Mouse (Mus musculus) stomach, postnatal 0 days (tissue): ENCODE measurements around the gene Slc15a2. TPM values are rescaled to one million over a fixed set of nuclear protein-coding genes. Genes with fewer than 3 reads are reported as not detected.

ENCODE experiments used
- ATAC-seq: fragments of 200-750 bp; cut with Nextera tagmentation; 2 replicates; pipeline ENCODE4 v1.8.0; 2017; ENCODE audit not compliant: low FRiP score, low TSS enrichment
- DNase-seq: peaks from one replicate; pipeline ENCODE4 v3.0.0-alpha.2; 2016; ENCODE audit warnings: low spot score
- H3K27ac ChIP-seq: fragments of 300-500 bp; sonication (generic); replicated peaks from 2 replicates; pipeline ENCODE4 v1.5.1; 2014; ENCODE audit warnings: mild to moderate bottlenecking, control low read depth
- H3K27me3 ChIP-seq: fragments of 300-500 bp; sonication (generic); 2 replicates; pipeline ENCODE4 v1.6.1; 2014; ENCODE audit warnings: low read length; ENCODE audit not compliant: control insufficient read depth, insufficient read depth
- H3K36me3 ChIP-seq: fragments of 300-500 bp; sonication (generic); 2 replicates; pipeline ENCODE4 v1.6.1; 2014; ENCODE audit warnings: low read length, mixed read lengths; ENCODE audit not compliant: control insufficient read depth, insufficient read depth
- H3K4me1 ChIP-seq: fragments of 300-500 bp; sonication (generic); replicated peaks from 2 replicates; pipeline ENCODE4 v1.6.1; 2014; ENCODE audit warnings: antibody characterized with exemption; ENCODE audit not compliant: control insufficient read depth, insufficient read depth
- H3K4me2 ChIP-seq: fragments of 300-500 bp; sonication (generic); replicated peaks from 2 replicates; pipeline ENCODE4 v1.6.1; 2014; ENCODE audit warnings: low read depth, mild to moderate bottlenecking, control low read depth, moderate library complexity
- H3K4me3 ChIP-seq: fragments of 300-500 bp; sonication (generic); 2 replicates; pipeline ENCODE4 v1.5.1; 2014; ENCODE audit warnings: low read depth, low read length, control low read depth
- H3K9ac ChIP-seq: fragments of 300-500 bp; sonication (generic); 2 replicates; pipeline ENCODE4 v1.6.1; 2014; ENCODE audit warnings: mild to moderate bottlenecking, low read length, control low read depth, mixed read lengths
- H3K9me3 ChIP-seq: fragments of 300-500 bp; sonication (generic); 2 replicates; pipeline ENCODE4 v1.6.1; 2016; ENCODE audit warnings: low read length; ENCODE audit not compliant: control insufficient read depth
- CTCF ChIP-seq: IDR thresholded peaks from 2 replicates; pipeline ENCODE4 v1.5.1; 2016; ENCODE audit warnings: antibody characterized with exemption, low read depth, mild to moderate bottlenecking, moderate library complexity
- EP300 ChIP-seq: optimal IDR thresholded peaks from 2 replicates; pipeline ENCODE3; 2016; ENCODE audit warnings: antibody characterized with exemption
- WGBS: fragments of 180-500 bp; shearing (Covaris S2); extraction: QIAGEN DNeasy Blood & Tissue Kit; methylation state at CpG from one replicate; pipeline ENCODE4 v1.1.7; 2014; 5-methylcytosine and 5-hydroxymethylcytosine counted together
- polyA plus RNA-seq: library from polyadenylated mRNA; unstranded; fragments of >200 nt; fragmentation: Nextera tagmentation; extraction: Ambion mirVana; gene quantifications from 2 replicates; pipeline ENCODE4 v1.2.1, GENCODE M21; 2015

The Slc15a2 gene
- polyA plus RNA-seq: 1.6 and 2.4 TPM in 2 replicates

- no peak within 1 kb of the TSS for H3K9ac ChIP-seq
- no peaks in the 10 kb centered on the region for H3K27me3 ChIP-seq
- H3K4me2 ChIP-seq: peak within 1 kb of the TSS; percentile 31
- DNase-seq (peak; percentile 20), ATAC-seq (no peak)
- no peaks in the 10 kb centered on the region for H3K9me3 ChIP-seq
- H3K27ac ChIP-seq: no peak within 1 kb of the TSS
- no peaks in the 10 kb centered on the region for H3K4me1 ChIP-seq
- no peak within 1 kb of the TSS for H3K4me3 ChIP-seq
- no peaks in the 10 kb centered on the region for H3K36me3 ChIP-seq
- TF ChIP-seq CTCF (no peak), EP300 (no peak)
- 39% methylated on average over 10 of the region's 10 CpGs for WGBS
These were observed at the start of gene Slc15a2 for GRCm38 (mm10) chr16:36784594-36785313. Gene Slc15a2, minus strand, starts transcription at chr16:36784962.

GRCm38 (mm10) chr16:36828820-36829219, 44.1 kb upstream of the Slc15a2 start:
- Histone ChIP-seq H3K9ac (peak overlapping the region; percentile 88), H3K4me2 (peak overlapping the region; percentile 80), H3K27ac (peak overlapping the region; percentile 65; the same call in 1 of the 2 replicates), H3K4me1 (no peaks in the 10 kb centered on the region), H3K36me3 (no peaks in the 10 kb centered on the region), H3K9me3 (no peaks in the 10 kb centered on the region), H3K27me3 (no peaks in the 10 kb centered on the region), H3K4me3 (peak overlapping the region; percentile 89)
- WGBS: 7% methylated on average over 11 of the region's 11 CpGs
- ATAC-seq: no peak
- DNase-seq: no peak
- TF ChIP-seq CTCF (no peak), EP300 (no peak)

GRCm38 (mm10) chr16:36828054-36828786, 43.5 kb upstream of the Slc15a2 start, which contains the start of gene Iqcb1:
Gene Iqcb1, plus strand, starts transcription at chr16:36828385.
- H3K4me3 ChIP-seq: peak within 1 kb of the TSS; percentile 89
- H3K27ac ChIP-seq: peak within 1 kb of the TSS; percentile 65
- peak within 1 kb of the TSS; percentile 80 for H3K4me2 ChIP-seq
- H3K4me1 ChIP-seq: no peaks in the 10 kb centered on the region
- WGBS: under 1% methylated on average over 60 of the region's 64 CpGs
- H3K27me3 ChIP-seq: no peaks in the 10 kb centered on the region
- TF ChIP-seq EP300: no peak
- no peak for TF ChIP-seq CTCF
- H3K36me3 ChIP-seq: no peaks in the 10 kb centered on the region
- H3K9me3 ChIP-seq: no peaks in the 10 kb centered on the region
- H3K9ac ChIP-seq: peak within 1 kb of the TSS; percentile 88
- peak; percentile 88 for DNase-seq
- peak; percentile 98 for ATAC-seq

- Histone ChIP-seq H3K9me3 (no peaks in the 10 kb centered on the region), H3K36me3 (no peaks in the 10 kb centered on the region), H3K27me3 (no peaks in the 10 kb centered on the region), H3K27ac (no peak overlapping the region), H3K4me1 (no peaks in the 10 kb centered on the region), H3K9ac (peak overlapping the region; percentile 88), H3K4me2 (peak overlapping the region; percentile 80), H3K4me3 (peak overlapping the region; percentile 89)
- DNase-seq: no peak
- 12% methylated on average over 11 of the region's 11 CpGs for WGBS
- ATAC-seq: no peak
- no peak for TF ChIP-seq CTCF
These were observed 42.9 kb upstream of the Slc15a2 start for GRCm38 (mm10) chr16:36827611-36828053.

DNA sequence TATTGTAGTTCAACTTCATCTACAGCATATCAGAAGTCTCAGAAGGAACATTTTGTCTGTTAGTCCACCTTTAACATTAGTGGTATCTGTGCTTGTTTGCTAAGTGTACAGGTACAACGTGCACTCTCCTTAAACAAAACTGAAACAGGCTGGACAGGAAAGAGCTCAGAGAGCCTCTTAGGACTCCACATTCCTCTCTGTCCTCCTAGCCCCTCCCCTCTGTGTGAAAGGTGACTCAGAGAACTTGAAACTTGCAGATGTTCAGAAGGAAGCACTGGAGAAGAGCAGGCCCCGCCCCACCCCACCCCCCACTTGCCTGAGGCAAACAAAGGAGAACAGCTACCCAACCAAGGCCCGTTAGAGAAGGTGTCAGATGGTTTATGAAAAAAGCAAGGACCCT, 36.7 kb upstream of the Slc15a2 start:
- peak; percentile 61; the same call in 1 of the 2 replicates for ATAC-seq
- TF ChIP-seq CTCF (no peak), EP300 (no peak)
- H3K9ac ChIP-seq: no peak overlapping the region

More for the DNA sequence above, 36.7 kb upstream of the Slc15a2 start:
- Histone ChIP-seq H3K9me3 (no peaks in the 10 kb centered on the region), H3K27me3 (no peaks in the 10 kb centered on the region), H3K27ac (no peak overlapping the region), H3K4me2 (no peak overlapping the region), H3K4me3 (no peak overlapping the region), H3K4me1 (no peaks in the 10 kb centered on the region), H3K36me3 (no peaks in the 10 kb centered on the region)
- DNase-seq: peak; percentile 14
- 3% methylated on average over 3 of the region's 3 CpGs for WGBS
